Mouse (Mus musculus) Muller cell, postnatal 12 days (primary cell): ENCODE results near the gene Trip6.
A peak's percentile ranks its signal among the peaks of the same experiment; 100 is the strongest.

ENCODE experiments used
- DNase-seq: peaks from one replicate; pipeline ENCODE4 v3.0.0-alpha.2; 2015; ENCODE audit errors: inconsistent ontology term

Trip6 gene

GRCm38 (mm10) chr5:137338663-137339289 lies 24.6 kb upstream of the Trip6 start:
- no peak for DNase-seq

GRCm38 (mm10) chr5:137338256-137338655 lies 24.1 kb upstream of the Trip6 start:
- peak; percentile 93 for DNase-seq

GRCm38 (mm10) chr5:137337190-137337589 lies 23.0 kb upstream of the Trip6 start:
- no peak for DNase-seq

- no peak for DNase-seq
These were observed 20.9 kb upstream of the Trip6 start for GRCm38 (mm10) chr5:137335066-137335465.

- no peak for DNase-seq
These were observed 20.1 kb upstream of the Trip6 start for GRCm38 (mm10) chr5:137334317-137334716.

GRCm38 (mm10) chr5:137333512-137334174 lies 19.4 kb upstream of the Trip6 start, which contains the start of gene Slc12a9:
Gene Slc12a9 (minus strand): TSS chr5:137333597.
- peak; percentile 92 for DNase-seq

GRCm38 (mm10) chr5:137332857-137333511 lies 18.8 kb upstream of the Trip6 start:
- no peak for DNase-seq

- DNase-seq, result no peak
These were observed 16.7 kb upstream of the Trip6 start for GRCm38 (mm10) chr5:137330910-137331309.

- no peak for DNase-seq
These were observed 6.8 kb upstream of the Trip6 start for GRCm38 (mm10) chr5:137320996-137321395.

GRCm38 (mm10) chr5:137318570-137318969 lies 4.4 kb upstream of the Trip6 start:
- DNase-seq, result no peak

- no peak for DNase-seq
These were observed 3.2 kb upstream of the Trip6 start for GRCm38 (mm10) chr5:137317361-137317760.

- DNase-seq, result no peak
These were observed 1.1 kb upstream of the Trip6 start for GRCm38 (mm10) chr5:137315084-137315903.

GRCm38 (mm10) chr5:137313466-137314192 lies 575 bp downstream of the Trip6 start:
- DNase-seq, result no peak

GRCm38 (mm10) chr5:137308356-137308755 lies 5.8 kb downstream of the Trip6 start:
- DNase-seq, result no peak

- DNase-seq, result peak; percentile 97
These were observed 6.9 kb downstream of the Trip6 start, which contains the start of gene Srrt for GRCm38 (mm10) chr5:137307071-137307912. Gene Srrt (minus strand): TSS chr5:137307674.

- DNase-seq, result no peak
These were observed 7.7 kb downstream of the Trip6 start for GRCm38 (mm10) chr5:137306439-137307005.

GRCm38 (mm10) chr5:137305822-137306221 lies 8.4 kb downstream of the Trip6 start:
- DNase-seq, result no peak

GRCm38 (mm10) chr5:137304816-137305215 lies 9.4 kb downstream of the Trip6 start:
- no peak for DNase-seq

GRCm38 (mm10) chr5:137304165-137304564 lies 10.0 kb downstream of the Trip6 start:
- DNase-seq, result no peak

- DNase-seq, result no peak
These were observed 10.6 kb downstream of the Trip6 start for GRCm38 (mm10) chr5:137303609-137304008.
